Mouse (Mus musculus) G1E (cell line): Measurements from ENCODE around the gene Tex48.

ENCODE experiments used
- CTCF ChIP-seq: IDR thresholded peaks from 2 replicates; pipeline ENCODE4 v1.5.1; 2012; ENCODE audit warnings: low read depth, low read length, inconsistent platforms, mixed read lengths
- GATA1 ChIP-seq: IDR thresholded peaks from 2 replicates; pipeline ENCODE4 v1.6.1; 2012; ENCODE audit warnings: borderline replicate concordance, low read length, inconsistent platforms, mixed read lengths
- GATA2 ChIP-seq: IDR thresholded peaks from 2 replicates; pipeline ENCODE4 v1.6.1; 2012; ENCODE audit warnings: low read depth, low read length, inconsistent platforms, borderline replicate concordance
- TAL1 ChIP-seq: conservative IDR thresholded peaks from 2 replicates; pipeline ENCODE4 v1.6.1; 2012; ENCODE audit warnings: low read depth, low read length, inconsistent platforms, mixed read lengths

DNA sequence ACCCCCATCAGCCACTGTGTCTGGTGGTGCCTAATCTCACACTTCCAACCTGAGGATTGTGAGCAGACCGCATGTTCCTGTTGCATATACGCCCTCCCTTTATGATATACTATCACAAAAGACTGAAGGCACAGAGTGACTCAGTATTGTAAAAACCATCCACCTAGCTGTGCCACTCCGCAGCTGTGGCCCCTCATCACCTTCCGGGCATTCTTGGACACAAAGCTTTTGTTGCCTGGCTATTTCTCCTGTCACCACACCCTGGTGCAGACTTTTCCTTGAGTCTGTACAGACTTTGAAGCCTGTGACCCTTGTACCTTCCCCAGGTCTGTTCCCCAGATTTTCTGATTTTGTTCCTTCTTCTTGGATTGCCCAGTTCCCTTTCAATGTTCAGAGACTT is 26.2 kb downstream of the Tex48 start:
- TF ChIP-seq CTCF (no peak), GATA1 (no peak), TAL1 (no peak), GATA2 (no peak)
